In the genomic region with DNA sequence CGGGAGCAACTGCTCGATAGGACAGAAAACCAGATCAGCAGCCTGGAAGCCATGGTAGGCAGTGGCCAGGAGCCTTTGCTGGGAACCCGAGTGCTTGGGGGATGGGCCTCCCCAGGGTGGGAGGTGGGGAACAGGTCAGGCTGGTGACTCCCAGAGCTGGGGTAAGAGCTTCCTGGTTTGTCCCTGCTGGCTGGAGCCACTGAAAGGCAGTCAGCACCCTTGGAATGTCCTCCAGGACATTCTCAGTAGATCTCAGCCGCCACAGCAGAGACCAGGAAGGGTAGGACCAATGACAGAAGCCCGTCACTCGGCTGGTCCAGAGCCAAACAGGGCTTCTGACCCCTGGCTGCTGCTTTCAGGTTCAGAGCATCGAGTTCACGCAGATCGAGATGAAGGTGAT, we compare ENCODE assay signal across 8 mouse cellular contexts. TPM values are rescaled to one million over a fixed set of nuclear protein-coding genes. Genes with fewer than 3 reads are reported as not detected.
DNase-seq lines count a peak whose midpoint lies in the region; ATAC-seq and TF ChIP-seq lines count a peak whose summit lies in the region.

No protein-coding gene starts in this region.

- WGBS in forebrain, embryonic 10.5 days, result 90% methylated on average over 9 of the region's 9 CpGs
- 87% methylated on average over 9 of the region's 9 CpGs for WGBS in forebrain, embryonic 11.5 days
- 83% methylated on average over 9 of the region's 9 CpGs for WGBS in liver, embryonic 11.5 days
- 43% methylated on average over 9 of the region's 9 CpGs for WGBS in lung, postnatal 0 days

- no peak for TF ChIP-seq CTCF in lung, postnatal 0 days (IDR thresholded peaks at IDR 0.05)

- peak overlapping the region; percentile 99; the same call in 1 of the 2 replicates for H3K4me3 ChIP-seq in forebrain, embryonic 10.5 days
- H3K4me3 ChIP-seq in forebrain, embryonic 11.5 days (ENCODE audit: low read depth, low read length), result no peak overlapping the region
- H3K4me3 ChIP-seq in liver, embryonic 11.5 days (ENCODE audit: low read depth, low read length), result peak overlapping the region; percentile 85; the same call in 1 of the 2 replicates
- no peak overlapping the region for H3K4me3 ChIP-seq in lung, postnatal 0 days (ENCODE audit: low read depth, low read length)

- H3K9me3 ChIP-seq in forebrain, embryonic 10.5 days, result no peaks in the 10 kb centered on the region
- H3K9me3 ChIP-seq in forebrain, embryonic 11.5 days (ENCODE audit: control insufficient read depth, low read length), result no peaks in the 10 kb centered on the region
- no peaks in the 10 kb centered on the region for H3K9me3 ChIP-seq in liver, embryonic 11.5 days (ENCODE audit: control insufficient read depth, low read length)
- H3K9me3 ChIP-seq in lung, postnatal 0 days (ENCODE audit: low read length), result no peaks in the 10 kb centered on the region

- DNase-seq in forebrain, embryonic 10.5 days (ENCODE audit: extremely low spot score, low spot score), result no peak
- no peak for DNase-seq in forebrain, embryonic 11.5 days (ENCODE audit: low spot score)
- DNase-seq in liver, embryonic 11.5 days (ENCODE audit: low spot score), result no peak
- no peak for DNase-seq in liver
- peak; percentile 64 to 68 for DNase-seq in kidney, adult 8-10 months
- peak; percentile 69 for DNase-seq in lung, postnatal 0 days (ENCODE audit: low spot score)
- DNase-seq in c-Kit-positive CD71-positive TER-119-positive erythroid progenitor cells, embryonic 14.5 days (ENCODE audit: low spot score), result no peak
- DNase-seq in adrenal gland, postnatal 25 days, result no peak

- H3K9ac ChIP-seq in forebrain, embryonic 11.5 days (ENCODE audit: low read length), result no peak overlapping the region
- H3K9ac ChIP-seq in liver, embryonic 11.5 days (ENCODE audit: low read depth, low read length), result 0 out of 2 replicates have a peak overlapping the region, but pooled peaks have one; percentile 1
- H3K9ac ChIP-seq in lung, postnatal 0 days (replicated peaks; ENCODE audit: low read depth), result no peak overlapping the region

- peaks cover 40% of the 10 kb centered on the region for H3K4me1 ChIP-seq in forebrain, embryonic 10.5 days
- H3K4me1 ChIP-seq in forebrain, embryonic 11.5 days (replicated peaks; ENCODE audit: control insufficient read depth, insufficient read depth, low read length), result peaks cover 12% of the 10 kb centered on the region
- peaks cover 26% of the 10 kb centered on the region for H3K4me1 ChIP-seq in liver, embryonic 11.5 days (replicated peaks; ENCODE audit: control insufficient read depth, insufficient read depth, low read length)
- H3K4me1 ChIP-seq in lung, postnatal 0 days (ENCODE audit: insufficient read depth, low read depth, low read length), result peaks cover 34% of the 10 kb centered on the region

- no peaks in the 10 kb centered on the region for H3K27me3 ChIP-seq in forebrain, embryonic 10.5 days (ENCODE audit: poor library complexity, severe bottlenecking)
- no peaks in the 10 kb centered on the region for H3K27me3 ChIP-seq in forebrain, embryonic 11.5 days (ENCODE audit: control insufficient read depth, insufficient read depth, low read length)
- H3K27me3 ChIP-seq in liver, embryonic 11.5 days (replicated peaks; ENCODE audit: control insufficient read depth, insufficient read depth, low read length), result no peaks in the 10 kb centered on the region
- no peaks in the 10 kb centered on the region for H3K27me3 ChIP-seq in lung, postnatal 0 days (replicated peaks; ENCODE audit: insufficient read depth, low read length)

- no peak for ATAC-seq in forebrain, embryonic 11.5 days (replicated peaks; ENCODE audit: low FRiP score)
- no peak for ATAC-seq in liver, embryonic 11.5 days (replicated peaks; ENCODE audit: low FRiP score)
- peak; percentile 25 for ATAC-seq in lung, postnatal 0 days

- H3K36me3 ChIP-seq in forebrain, embryonic 10.5 days (replicated peaks), result peaks cover 52% of the 10 kb centered on the region
- peaks cover 5% of the 10 kb centered on the region; the same call in 1 of the 2 replicates for H3K36me3 ChIP-seq in forebrain, embryonic 11.5 days (ENCODE audit: control insufficient read depth, insufficient read depth, low read length)
- H3K36me3 ChIP-seq in liver, embryonic 11.5 days (ENCODE audit: control insufficient read depth, insufficient read depth, low read length), result peaks cover 29% of the 10 kb centered on the region
- peaks cover 27% of the 10 kb centered on the region for H3K36me3 ChIP-seq in lung, postnatal 0 days (ENCODE audit: insufficient read depth, low read length)

- no peak for TF ChIP-seq EP300 in lung, postnatal 0 days (IDR thresholded peaks at IDR 0.05)

- no peak overlapping the region for H3K4me2 ChIP-seq in forebrain, embryonic 11.5 days (ENCODE audit: low read depth, low read length, severe bottlenecking)
- peak overlapping the region; percentile 12; the same call in 1 of the 2 replicates for H3K4me2 ChIP-seq in liver, embryonic 11.5 days
- no peak overlapping the region for H3K4me2 ChIP-seq in lung, postnatal 0 days (replicated peaks; ENCODE audit: low read depth, low read length)

- H3K27ac ChIP-seq in forebrain, embryonic 10.5 days, result 0 out of 2 replicates have a peak overlapping the region, but pooled peaks have one; percentile 8
- no peak overlapping the region for H3K27ac ChIP-seq in forebrain, embryonic 11.5 days (ENCODE audit: low read depth, low read length)
- H3K27ac ChIP-seq in liver, embryonic 11.5 days (ENCODE audit: low read depth, low read length), result no peak overlapping the region
- H3K27ac ChIP-seq in lung, postnatal 0 days (ENCODE audit: low read length), result peak overlapping the region; percentile 62

RNA-seq across cellular contexts. Expression of a gene that starts 2.4 kb away (rescaled TPM):
- polyA plus RNA-seq in forebrain, embryonic 10.5 days (2016; fragmentation: Nextera tagmentation; extraction: Ambion mirVana), result 114 and 124 TPM in 2 replicates
- polyA plus RNA-seq in forebrain, embryonic 11.5 days (2014; fragmentation: Nextera tagmentation; extraction: Ambion mirVana), result 104 and 107 TPM in 2 replicates
- 70.1 and 77.2 TPM in 2 replicates for polyA plus RNA-seq in liver, embryonic 11.5 days (2014; fragmentation: Nextera tagmentation; extraction: Ambion mirVana)
- polyA plus RNA-seq in lung, postnatal 0 days (2015; fragmentation: Nextera tagmentation; extraction: Ambion mirVana), result 83.6 and 89.9 TPM in 2 replicates
- total RNA-seq in adrenal gland, postnatal 25 days (2021), result 33.9 and 43.4 TPM in 2 replicates

RNA-seq across cellular contexts. Expression of a gene that starts 26.9 kb away (rescaled TPM):
- 9.6 and 11.1 TPM in 2 replicates for polyA plus RNA-seq in forebrain, embryonic 10.5 days (2016; fragmentation: Nextera tagmentation; extraction: Ambion mirVana)
- polyA plus RNA-seq in forebrain, embryonic 11.5 days (2014; fragmentation: Nextera tagmentation; extraction: Ambion mirVana), result 10.4 and 12.1 TPM in 2 replicates
- polyA plus RNA-seq in liver, embryonic 11.5 days (2014; fragmentation: Nextera tagmentation; extraction: Ambion mirVana), result 9.7 and 10.2 TPM in 2 replicates
- polyA plus RNA-seq in lung, postnatal 0 days (2015; fragmentation: Nextera tagmentation; extraction: Ambion mirVana), result 42.9 and 52.6 TPM in 2 replicates
- 12.0 and 17.0 TPM in 2 replicates for total RNA-seq in adrenal gland, postnatal 25 days (2021)

Comparison
In these comparisons a context has a peak if more than half of its experiments do, and no peak if none do; other contexts are left out.
1. H3K27ac ChIP-seq: peak in forebrain, embryonic 10.5 days (single experiment) and lung, postnatal 0 days (single experiment); none in forebrain, embryonic 11.5 days (single experiment) and liver, embryonic 11.5 days (single experiment).
2. H3K4me3 ChIP-seq: peak in forebrain, embryonic 10.5 days (single experiment) and liver, embryonic 11.5 days (single experiment); none in forebrain, embryonic 11.5 days (single experiment) and lung, postnatal 0 days (single experiment).
3. DNase-seq: peak in kidney, adult 8-10 months (2 of 2) and lung, postnatal 0 days (single experiment); none in forebrain, embryonic 10.5 days (single experiment), forebrain, embryonic 11.5 days (single experiment), liver, embryonic 11.5 days (single experiment), liver (single experiment), c-Kit-positive CD71-positive TER-119-positive erythroid progenitor cells, embryonic 14.5 days (single experiment) and adrenal gland, postnatal 25 days (single experiment).